Mouse (Mus musculus) spleen, adult 18-20 months (tissue): ENCODE results near the gene Adprhl2.

Experiments used
- DNase-seq, 2 experiments: peaks; one replicate each; pipeline ENCODE4 v3.0.0; 2022; ENCODE audit warnings: mixed read lengths in 2 of 2

Gene Adprhl2

DNA sequence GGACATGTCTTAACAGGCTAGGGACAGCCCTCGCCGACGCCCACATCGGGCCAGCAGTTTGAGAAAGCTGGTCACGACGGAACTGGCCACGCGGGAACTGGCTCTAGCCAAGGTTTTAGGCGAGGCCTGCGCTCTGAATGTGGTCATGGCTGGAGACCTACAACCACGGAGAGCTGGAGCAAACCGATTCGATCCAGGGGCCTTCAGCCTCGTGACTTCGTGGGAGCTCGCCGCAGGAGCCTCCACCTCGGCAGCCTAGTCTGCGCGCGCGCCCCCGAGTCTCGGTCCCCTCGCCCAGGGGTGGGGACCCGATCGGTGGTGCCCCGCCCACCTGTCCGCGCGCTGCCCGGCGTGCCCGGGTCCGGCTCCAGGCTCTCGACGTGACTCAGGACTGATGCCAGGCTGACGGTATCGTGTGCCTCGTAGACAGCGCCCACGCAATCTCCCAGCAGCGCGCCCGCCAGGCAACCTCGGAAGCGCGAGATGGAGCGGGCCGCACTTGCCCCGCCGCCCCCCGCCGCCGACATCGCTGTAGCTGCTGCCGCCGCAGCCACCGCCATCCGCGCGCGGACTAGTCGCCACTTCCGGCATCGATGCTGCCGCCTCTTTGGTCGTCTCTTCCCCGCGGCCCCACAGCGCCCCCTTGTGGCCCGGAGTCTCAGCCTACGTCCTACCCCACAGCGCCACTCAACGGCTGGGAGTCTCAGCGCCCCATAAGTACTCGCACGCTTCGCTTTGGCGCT is at the start of gene Adprhl2:
Adprhl2 (minus strand) TSS at position 593 of the 743 bp plus-strand sequence.
- peak; percentile 95 to 100 for DNase-seq

DNA sequence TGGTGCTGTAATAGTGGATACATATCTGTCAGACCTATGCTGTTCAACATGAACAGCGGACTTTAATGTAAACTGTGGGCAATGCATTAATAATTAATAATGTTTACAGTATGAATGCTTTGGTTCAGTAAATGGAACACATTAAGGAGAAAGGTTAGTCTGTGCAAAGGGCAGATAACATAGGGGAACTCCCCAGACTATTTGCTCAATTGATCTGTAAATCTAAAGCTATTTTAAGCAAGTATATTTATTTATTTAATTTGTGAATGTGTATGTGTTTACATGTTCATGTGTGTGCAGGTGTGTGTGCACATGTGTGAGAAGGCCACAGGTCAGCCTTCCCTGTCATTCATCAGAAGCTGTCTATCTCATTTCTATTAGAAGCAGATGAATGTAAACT is 38.6 kb upstream of the Adprhl2 start:
- no peak for DNase-seq

DNA sequence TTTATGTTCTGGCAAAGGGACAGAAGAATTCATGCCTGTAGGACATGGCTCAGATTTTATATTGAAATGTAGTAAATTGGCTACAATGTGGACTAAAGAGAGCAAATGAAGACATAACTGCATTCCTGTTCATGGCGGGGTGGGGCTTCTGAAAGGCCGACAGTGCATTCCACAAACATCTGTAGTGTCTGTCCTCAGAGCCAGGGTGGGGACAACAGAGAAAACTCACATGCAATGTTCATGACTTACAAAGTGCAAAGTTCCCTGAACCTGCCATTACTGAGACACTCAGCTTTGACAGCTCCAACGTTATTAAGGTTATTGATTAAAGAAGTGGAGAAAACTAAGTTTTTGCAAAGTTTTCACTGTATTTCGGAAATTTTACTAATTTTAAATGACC is 21.9 kb upstream of the Adprhl2 start:
- DNase-seq: no peak

DNA sequence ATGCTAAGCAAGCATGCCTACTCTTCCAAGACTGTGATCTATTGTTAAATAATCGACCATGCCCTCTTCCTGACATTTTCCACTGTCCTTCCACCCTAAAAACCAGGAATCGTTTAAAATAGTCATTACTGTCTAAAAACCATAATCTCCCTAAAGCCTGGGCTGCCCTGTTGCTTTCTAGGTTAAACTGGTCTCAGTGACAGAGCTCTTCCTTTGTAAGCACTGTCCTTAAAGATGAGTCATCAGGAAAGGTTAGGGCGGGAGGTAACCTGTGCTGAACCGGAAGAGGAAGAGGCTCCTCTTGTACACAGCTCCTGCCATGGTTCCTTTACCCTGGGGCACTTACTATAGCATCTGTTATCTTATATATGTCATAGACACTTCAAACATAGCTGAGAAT is 18.0 kb upstream of the Adprhl2 start:
- no peak for DNase-seq

DNA sequence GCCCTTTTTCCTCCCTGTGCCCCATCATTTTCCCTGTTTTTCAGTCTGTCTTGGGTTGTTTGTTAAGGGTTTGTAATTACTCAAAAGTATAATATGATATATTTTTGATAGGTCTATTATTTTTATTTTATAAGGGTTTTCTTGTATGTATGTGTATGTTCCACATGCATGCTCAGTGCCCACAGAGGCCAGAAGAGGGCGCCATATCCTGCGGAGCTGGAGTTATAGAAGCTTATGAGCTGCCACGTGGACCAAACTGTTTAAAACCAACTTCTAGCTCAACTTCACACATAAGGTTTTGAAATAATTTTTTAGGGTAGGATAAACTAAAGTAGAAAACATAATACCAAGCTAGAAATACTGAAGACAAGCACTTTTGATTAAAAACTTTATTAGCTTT is 10.9 kb upstream of the Adprhl2 start:
- no peak for DNase-seq

DNA sequence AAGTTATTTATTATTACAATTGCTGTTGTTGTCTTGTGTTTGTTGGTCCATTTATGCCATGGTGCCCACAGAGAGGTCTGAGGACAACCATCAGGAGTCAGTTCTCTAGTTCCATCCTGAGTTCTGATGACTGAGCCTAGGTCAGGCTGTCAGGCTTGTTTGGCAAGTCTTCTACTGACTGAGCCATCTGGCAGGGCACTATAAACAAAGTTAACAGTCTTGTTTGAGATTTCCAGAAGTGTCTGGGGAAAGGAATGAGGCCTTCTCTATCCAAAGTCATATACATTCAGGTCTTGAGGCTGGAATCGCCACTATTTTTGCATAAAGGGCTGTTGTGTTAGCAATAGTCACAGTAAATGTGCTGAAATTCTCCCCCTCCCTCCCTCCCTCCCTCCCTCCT is 10.2 kb upstream of the Adprhl2 start:
- no peak for DNase-seq

DNA sequence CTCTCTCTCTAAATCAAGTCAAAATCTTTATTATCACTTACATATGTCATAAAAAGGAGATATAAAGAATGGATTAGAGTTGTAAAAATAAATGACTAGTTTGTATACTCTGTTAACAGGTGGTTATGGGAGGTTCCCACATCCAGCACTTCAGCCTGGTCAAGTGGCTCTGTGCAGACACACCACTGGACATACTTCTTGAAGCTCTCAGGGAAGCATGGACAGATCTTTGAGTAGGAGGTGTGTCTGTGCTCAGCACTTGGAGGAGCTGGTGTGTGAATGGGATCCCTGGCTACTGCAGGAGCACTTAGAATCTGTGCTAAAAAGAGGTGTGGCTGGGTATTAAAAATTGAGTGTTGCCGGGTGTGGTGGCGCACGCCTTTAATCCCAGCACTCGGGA is 8.8 kb upstream of the Adprhl2 start:
- DNase-seq: no peak

DNA sequence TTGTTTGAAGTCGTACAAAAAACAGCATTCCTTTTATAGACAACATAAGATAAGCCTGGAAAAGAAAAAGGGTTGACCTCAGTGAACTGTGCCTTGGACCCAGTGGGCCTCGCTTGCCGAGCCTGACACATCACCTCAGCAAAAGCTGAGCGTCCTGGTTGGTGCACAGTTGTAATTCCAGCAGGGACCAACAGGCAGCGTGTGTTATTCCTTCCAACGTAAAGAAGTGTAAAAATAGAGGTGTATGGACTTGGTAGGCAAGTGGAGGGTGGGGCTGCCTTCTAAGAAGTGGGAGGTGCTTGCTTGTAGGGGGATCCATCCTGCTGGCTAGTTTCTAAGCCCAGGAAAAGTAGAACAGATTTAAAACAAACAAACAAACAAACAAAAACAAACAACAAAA is 4.5 kb upstream of the Adprhl2 start:
- no peak for DNase-seq

DNA sequence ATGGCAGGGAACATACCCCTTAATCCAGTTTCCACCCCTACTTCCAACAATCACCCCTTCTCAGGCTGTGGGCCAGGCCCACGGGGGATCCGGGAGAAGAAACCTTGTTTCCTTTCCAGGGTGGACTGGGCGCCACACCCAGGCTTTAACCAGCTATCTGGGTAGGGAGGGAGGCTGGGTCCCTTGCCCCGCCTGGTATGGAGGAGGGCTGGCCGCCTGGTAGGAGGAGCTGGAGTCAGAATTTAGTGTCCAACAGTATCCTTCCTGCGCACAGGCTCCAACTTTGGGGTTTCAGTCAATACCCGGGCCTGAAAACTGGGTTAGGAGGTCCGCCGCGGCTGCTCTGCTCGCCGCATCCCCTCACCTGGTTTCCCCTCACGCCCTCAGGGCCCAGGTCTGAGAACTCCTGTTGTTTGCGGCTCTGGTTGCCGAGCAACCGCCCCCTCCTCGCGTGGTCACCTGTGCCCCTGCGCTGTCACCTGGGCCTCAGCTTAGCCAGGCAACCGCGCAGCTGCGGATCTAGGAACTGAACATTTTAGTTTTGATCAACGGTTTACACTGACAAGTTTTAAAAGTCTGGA is 3.9 kb upstream of the Adprhl2 start, which contains the start of gene Tekt2:
Tekt2 (minus strand) TSS at position 408 of the 581 bp plus-strand sequence.
- DNase-seq: no peak

DNA sequence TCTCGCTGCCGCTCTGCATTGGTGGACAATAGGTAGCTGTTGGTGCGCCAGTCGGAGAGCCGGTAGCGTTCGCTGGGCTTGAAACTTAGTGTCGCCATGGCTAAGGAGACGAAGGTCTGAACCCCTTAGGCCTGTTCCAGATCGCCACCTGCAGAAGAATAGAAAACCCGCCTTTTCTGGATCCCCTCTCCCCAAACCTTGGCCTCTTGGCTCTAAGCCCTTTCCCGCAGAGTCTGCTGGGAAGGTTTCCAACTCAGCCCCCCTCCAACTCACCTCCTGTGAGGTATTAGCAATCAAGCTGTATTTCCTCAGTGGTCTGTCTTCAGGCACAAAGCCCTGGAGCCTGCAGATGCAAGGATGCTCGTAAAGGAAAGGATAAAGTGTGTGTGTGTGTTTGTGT is 3.4 kb upstream of the Adprhl2 start:
- DNase-seq: no peak

DNA sequence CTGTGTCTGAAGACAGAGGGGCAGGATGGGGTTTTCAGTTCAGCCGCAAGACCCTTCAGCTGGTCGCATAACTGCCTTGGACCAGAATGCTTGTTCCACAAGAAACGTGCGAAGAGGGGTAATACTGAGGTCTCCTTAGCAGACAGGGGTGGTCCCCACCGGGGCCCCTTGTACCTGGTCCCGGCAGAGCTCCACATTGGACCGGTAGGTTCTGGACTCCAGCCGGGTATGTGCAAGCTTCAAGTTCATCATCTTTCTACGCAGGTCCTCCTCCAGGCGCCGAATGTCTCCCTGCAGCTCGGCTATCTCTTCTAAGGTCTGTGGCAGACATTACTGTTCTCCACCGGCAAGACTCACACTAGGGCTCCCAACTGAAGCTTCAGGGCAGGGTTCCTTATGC is 1.1 kb upstream of the Adprhl2 start:
- DNase-seq: no peak

DNA sequence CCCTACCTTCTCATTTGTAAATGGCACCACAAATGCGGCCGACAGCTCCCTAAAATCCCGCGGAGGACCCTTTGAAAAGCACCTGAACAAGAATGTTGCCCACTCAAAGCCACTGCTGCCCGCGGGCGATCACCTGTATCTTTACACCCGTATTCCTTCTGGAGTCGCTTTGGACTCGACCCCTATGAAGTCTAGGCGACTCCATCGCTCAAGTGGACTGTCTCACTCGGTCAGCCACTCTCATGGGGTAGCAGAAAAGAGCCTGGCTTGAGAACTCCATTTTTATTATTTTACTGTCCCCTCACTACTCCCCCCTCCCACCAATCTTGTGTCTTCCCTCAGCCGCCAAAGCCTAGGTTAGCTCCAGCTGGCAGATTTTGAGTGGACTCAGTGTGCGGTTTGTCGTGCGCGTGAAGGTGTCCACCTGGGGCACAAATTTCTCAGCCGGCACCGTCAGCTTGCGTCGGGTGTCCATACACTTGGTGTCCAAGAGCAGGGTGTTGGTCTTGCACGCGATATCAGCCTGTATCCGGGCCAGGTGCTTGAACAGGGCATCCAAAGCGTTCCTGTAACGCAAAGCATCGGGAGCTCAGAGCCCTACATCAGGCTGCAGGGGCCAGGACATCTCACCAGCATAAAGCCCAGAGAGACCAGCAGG is 480 bp upstream of the Adprhl2 start:
- no peak for DNase-seq

DNA sequence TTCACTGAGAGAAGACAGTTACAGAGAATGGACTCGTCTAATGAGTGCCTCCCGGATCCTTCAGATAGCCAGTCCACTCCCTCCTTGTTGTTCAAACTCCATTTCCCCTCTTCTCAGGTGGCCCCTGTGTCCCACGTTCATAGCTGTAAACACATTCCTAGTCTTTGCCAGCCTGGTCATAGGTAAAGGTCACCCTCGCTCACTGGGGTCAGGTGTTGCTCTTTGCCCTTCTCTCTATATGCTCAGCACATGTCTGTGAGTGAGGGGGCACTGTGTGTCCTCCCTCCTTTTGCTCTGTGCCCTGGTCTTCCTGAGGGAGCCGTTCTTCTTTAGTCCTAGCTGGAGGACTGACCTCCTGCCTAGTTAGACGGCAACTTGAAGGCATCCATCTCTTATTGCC is 1.7 kb downstream of the Adprhl2 start:
- DNase-seq: no peak

DNA sequence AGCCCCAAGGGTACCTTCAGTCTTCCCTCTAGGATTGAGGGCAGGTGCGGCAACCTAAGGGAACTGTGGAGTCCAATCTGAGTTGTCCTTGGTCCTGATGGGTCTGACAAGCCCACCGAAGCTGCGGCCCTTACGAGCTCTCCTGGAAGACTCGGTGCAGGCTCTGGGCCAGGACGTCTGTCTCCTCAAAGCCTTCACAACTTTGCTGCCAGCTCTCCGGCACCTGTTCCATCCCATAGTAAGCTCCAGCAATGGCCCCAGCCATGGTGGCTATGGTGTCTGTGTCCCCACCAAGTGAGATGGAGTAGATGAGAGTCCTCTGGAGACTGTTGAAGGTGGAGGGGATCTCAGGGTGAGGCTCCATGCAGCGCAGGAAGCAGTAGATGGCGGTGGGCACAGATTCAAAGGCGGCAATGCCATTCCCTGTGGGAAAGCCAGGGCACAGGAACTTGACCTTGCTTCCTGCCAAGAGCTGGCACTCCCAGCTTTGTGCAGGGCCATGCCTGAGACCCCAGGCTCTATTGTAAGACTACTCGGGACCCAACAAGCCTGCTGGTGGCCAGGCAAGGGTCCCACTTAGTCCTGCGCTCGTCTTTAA is 5.0 kb downstream of the Adprhl2 start:
- DNase-seq: no peak

DNA sequence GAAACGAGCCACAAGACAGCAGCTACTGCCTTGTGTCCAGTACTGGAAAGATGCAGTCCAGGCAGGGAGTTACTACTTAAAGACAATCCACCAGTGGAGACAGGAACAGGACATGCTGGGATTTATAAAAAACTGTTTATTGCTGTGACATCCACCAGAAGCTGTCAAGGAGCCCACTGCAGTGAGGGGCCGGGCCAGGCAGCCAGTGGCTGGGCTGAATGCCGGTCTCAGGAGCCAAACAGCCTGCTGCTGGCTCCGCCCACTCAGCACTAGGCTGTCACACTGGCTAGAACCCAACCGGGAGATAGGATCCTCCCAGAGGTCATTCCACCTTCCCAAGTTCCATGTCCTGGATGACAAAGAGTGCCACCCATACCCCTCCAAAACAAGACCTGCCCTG is 5.6 kb downstream of the Adprhl2 start:
- DNase-seq: no peak

DNA sequence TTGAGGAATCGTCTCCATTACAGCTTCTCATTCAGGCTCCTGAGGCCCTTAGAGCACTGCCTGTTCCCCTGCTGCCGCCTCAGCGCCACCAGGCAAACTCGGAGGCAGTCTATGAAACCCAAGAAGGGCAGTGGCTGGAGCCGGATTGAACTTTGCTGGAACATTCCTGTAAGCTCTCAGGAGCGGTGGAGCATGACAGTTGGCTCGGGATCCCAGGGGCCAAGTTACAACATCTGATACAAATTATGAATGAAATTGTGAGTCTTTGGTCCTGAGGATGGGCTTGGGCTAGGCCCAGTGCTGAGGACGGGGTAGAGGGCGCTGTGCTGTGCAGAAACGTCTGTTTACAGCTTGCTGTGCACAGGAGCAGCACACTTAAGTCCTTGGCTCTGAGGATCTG is 7.1 kb downstream of the Adprhl2 start:
- no peak for DNase-seq

DNA sequence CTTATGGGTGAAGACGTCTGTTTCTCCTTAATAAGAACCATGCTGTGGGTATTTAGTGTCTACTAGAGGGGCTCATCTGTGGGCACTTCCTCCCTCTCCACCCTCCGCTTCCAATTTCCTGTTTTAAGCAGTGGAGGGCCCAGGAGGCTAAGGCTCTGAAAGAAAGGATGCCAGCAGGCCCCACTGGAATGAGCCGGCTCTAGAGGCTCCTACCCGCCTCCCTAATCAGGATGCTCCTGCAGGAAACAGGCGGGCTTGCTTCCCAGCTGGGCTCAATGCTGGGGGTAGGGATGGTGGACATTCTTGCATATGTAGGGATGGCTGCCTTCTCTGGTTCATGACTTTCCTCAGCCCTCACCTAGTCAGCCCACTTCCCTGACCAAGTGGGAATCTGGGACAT is 8.3 kb downstream of the Adprhl2 start:
- no peak for DNase-seq

DNA sequence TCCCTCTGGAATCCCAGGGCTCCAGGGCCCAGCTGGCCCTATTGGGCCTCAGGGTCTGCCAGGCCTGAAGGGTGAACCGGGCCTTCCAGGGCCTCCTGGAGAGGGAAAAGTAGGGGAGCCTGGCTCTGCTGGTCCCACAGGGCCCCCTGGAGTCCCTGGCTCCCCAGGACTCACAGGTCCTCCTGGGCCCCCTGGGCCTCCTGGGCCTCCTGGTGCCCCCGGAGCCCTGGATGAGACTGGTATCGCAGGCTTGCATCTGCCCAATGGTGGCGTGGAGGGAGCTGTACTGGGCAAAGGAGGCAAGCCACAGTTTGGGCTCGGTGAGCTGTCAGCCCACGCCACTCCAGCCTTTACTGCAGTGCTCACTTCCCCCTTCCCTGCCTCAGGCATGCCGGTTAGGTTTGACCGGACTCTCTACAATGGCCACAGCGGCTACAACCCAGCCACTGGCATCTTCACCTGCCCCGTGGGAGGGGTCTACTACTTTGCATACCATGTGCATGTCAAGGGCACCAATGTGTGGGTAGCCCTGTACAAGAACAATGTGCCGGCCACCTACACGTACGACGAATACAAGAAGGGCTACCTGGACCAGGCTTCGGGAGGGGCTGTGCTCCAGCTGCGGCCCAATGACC is 9.8 kb downstream of the Adprhl2 start:
- DNase-seq: no peak

DNA sequence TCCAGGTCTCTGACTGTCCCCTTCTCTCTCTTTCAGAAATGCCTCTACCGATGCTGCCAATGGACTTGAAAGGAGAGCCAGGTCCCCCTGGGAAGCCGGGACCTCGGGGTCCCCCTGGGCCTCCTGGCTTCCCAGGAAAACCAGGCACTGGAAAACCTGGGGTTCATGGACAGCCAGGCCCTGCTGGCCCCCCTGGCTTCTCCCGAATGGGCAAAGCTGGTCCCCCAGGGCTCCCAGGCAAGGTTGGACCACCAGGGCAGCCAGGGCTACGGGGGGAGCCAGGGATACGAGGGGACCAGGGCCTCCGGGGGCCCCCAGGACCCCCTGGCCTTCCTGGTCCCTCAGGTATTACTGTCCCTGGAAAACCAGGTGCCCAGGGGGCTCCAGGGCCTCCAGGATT is 11.2 kb downstream of the Adprhl2 start:
- DNase-seq: no peak

DNA sequence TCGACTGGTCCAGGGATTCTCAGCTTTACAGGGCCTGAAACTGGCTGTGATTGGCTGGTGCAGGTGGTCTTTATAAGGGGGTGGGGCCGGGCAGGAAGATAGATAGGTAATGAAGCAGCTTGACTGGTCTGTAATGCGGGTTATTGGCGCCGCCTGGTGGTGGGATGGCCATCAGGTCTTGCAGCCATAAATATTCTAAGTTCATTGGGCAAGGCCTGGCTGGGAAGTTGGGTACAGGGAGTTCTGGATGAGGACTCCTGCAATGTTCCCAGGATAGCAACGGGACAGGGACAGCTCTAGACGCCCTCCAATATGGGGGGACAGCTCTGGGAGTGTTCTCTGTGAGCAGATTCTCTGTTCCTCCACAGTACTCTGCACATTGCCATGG is 11.6 kb downstream of the Adprhl2 start:
- DNase-seq: peak; percentile 61 to 84

DNA sequence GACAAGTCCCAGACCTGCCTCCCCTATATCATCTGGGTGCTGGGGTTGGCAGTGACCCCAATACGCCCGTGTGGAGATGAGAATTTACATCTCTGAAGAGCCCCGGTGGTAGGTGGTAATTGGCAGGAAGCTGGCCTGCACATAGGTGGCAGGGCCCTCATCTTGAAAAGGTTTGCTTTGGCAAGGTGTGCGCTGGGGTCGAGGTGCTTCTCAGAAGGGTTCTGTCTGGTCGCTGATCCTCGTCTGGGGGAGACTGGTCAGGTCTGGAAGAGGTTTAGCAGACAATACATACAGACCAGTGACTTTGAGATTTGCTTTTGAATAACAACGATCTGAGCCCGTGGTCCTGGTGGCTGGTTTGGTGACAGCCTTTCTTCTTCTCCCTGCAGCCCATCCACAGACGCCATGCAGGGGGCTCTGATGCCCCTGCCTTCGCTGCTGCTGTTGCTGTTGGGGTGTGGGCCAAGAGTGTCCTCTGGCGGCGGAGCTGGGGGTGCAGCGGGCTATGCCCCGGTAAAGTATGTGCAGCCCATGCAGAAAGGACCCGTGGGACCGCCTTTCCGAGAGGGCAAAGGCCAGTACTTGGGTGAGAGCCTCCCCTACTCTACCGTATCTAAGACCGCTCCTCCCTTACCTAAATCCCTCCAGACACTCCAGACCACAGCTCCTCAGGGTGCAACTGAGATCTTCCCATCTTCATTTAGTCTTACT is 12.1 kb downstream of the Adprhl2 start:
- peak in 1 of 2 experiments; percentile 24 for DNase-seq

DNA sequence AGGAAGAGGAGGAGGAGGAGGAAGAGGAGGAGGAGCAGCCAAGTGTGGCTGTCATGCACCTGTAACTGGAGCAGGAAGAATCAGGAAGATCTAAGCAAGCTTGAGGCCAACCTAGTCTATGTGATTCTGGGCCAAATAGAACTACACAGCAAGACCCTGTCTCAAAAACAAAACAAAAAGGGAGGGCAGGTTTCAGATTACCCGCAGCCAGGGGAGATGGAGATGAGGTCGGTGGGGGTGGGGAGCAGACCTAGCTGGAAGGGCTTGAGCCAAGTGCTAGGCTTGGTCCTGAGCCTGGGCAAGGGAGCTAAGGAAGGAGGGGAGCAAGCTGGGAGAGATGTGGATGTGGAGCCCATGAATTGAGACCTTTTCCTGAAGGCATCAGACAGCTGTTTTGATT is 14.7 kb downstream of the Adprhl2 start:
- no peak for DNase-seq

DNA sequence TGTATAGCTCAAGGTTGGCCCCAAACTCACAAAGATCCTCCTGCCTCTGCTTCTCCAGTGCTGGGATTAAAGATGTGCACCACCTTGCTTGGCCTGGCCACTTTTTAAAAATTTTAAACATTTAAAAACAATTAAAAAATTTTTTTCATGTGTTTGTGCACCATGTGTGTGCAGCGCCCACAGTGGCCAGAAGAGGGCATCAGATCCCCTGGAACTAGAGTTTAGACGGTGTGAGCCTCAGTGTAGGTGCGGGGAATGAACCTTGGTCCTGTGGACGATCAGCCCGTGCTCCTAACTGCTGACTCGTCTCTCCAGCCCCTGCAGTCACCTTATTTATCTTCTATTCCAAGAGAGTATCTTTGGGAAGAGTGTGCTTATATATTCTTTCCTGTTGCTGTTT is 15.4 kb downstream of the Adprhl2 start:
- DNase-seq: no peak
